Mouse (Mus musculus): ENCODE results near the gene Pgs1. TPM values are rescaled to one million over a fixed set of nuclear protein-coding genes. Genes with fewer than 3 reads are reported as not detected.

The Pgs1 gene
- polyA plus RNA-seq, 3 experiments from 2014 or later = 26.4 to 38.4 (median 36.7) TPM

DNA sequence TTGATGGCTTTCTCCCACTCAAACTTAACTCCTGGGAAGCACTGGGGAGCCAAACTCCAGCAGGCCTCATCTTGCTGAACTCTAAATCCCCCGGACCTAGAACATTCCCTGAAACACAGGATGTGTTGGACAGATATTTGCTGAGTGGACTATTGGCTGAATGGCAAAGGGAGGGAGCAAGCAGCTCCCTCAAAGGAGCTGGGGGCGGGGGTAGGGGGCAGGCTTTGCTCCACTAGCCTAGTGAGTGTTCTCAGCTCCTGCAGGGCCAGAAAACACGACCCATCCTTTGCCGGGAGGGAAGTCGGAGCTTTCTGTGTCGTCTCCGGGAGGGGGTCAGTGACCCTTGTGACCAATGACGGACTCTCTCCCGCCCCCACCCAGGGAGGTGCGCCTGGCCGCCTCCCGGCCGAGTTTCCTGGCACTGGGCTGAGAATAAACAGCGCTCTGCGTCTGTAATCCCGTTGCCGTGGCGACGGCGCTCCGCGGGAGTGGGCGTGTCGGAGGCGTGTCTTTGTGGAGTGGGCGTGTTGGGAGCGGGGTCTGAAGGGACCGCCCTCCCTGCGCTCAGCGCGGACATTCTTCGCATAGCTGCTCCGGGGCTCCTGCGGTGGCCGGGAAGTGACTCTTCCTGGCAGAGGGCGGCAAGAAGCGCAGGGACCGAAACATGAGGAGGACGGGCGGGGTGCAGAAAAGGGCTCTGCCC, 22.9 kb upstream of the Pgs1 start:
- peak; percentile 74 for ATAC-seq

DNA sequence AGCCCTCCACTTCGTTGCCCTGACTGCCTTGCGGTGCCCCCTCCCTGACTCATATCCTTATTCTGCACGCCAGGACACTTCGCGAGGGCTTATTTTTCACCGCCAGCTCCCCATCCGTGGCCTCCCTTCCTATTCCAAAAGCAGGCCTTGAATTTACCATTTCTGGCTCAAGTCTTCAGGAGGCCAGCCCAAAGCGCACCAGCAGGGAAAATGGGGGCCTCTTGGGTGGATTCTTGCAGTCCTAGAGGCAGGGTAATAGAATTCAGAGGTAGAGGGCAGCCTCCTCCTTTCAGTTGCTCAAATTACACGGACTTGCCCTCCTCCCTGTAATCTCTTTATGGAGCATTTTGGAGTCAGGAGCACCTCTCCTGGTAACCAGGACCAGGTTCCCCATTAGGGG, 22.2 kb upstream of the Pgs1 start:
- ATAC-seq = no peak

DNA sequence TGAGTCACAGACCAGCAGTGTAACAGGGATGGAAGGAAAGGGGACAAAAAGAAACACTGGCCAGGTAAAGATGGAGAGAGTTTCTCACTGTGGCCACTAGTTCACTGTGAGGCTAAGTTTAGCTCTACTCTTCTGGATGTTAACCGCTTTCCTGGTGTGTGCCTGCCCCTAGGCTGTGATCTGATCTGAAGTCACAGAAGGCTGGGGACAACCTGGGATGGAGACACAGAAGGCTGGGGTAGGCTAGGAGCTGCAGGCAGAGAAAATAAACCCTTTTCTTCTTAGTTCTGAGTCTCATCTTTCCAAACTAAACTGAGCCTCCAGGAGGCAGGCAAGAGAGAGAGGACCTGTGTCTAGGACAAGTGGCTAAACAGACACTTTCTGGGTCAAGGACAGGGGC, 21.8 kb upstream of the Pgs1 start:
- ATAC-seq = no peak

DNA sequence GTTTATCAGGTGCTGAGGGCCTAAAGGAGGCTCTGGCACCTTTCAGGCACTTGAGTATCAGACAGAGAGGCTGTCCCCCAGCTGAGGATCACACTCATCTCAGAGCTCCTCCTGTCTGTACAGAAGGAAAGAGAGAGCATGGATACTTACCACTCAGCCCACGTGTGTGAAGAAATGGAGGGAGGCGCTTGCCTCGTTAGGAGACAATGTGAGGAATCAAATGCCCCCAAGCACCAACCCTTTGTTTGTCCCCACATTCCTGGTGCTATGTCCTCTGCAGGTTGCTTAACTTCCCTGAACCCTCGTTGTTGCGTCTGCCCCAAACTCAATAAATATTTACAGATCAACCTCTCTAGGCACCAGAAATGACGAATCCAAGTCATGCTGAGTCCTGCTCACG, 21.0 kb upstream of the Pgs1 start:
- ATAC-seq = no peak

DNA sequence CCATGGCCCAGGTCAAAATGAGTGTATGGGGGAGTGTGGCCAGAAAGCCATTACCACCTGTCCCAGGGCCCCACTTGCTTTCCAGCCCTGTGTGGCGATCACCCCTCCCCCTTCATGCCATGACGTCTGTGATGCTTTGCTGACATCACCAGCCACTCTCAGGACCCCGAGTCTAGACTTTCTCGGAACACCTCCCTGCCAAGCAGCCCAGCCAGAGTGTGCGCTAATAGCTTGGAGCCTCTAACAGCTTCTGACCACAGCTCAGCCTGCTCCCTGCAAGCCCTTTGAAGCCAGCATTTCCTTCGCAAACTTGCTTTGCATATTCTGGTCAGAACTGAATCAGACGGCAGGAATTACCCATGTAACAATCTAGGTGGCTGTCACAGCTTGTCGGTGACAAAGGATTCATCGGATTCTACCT, 20.5 kb upstream of the Pgs1 start:
- ATAC-seq = peak; percentile 43

DNA sequence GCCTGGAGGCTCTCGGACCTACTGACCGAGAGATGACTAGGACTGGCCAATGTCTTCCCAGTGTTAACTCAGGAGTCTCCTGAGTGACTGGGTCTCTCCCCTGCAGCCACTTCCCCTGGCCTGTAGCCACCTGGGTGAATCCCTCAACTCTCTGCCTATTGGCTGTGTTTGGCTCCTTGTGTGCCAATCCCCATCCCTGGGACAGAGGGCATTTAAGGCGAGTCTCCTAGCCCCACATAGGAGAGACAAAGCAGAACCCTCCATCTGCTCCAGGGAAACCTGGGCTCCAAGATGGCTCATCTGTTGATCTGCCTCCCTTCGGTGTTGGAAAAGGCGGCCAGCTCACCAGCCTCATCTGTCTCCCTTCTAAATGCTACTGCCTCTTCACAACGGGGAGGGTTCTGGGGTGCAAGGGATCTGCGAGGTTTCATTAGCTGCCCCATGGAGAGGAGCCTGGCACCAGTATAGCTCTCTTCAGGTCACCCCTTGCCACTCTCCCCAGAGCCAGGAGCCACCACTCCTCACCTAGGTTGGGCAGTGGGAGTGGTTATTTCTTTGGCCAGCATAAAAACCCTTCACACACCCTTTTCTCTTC, 19.5 kb upstream of the Pgs1 start:
- ATAC-seq = no peak

DNA sequence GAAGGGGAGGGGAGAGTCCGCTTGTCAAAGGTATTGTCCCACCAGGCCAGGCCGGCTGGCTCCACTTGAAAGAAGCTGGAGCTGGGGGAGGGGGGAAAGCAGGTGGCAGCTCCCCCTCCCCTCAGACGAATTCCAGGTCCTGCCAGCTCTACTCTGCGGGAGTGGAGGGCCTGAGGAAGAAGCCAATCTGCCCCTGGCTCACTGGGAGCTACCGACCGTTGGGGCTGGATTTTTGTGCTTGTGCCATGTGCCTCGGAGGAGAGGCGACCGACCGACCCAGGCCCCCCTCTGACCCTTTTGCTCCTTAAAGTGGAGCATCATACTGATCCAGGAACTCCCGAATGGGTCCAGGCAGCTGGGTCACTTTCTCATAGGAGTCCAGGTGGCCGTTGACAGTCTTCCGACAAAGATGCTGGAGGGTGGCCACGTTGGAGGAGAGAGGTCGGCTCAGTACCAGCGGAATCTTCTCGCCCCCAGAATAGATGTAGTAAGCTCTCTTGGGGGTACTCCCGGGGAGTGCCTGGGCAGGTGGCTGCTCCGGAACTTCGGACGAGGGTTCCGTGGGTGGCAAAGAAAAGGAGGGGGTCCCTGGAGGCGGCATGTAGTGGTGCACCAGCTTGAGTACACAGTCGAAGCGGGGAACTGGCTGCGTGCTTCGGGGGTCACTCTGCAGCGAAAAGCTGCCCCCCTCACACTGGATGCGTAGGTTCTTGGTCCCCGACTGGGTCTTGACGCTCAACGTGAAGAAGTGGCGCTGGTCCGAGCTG, 18.7 kb upstream of the Pgs1 start:
- no peak for ATAC-seq

DNA sequence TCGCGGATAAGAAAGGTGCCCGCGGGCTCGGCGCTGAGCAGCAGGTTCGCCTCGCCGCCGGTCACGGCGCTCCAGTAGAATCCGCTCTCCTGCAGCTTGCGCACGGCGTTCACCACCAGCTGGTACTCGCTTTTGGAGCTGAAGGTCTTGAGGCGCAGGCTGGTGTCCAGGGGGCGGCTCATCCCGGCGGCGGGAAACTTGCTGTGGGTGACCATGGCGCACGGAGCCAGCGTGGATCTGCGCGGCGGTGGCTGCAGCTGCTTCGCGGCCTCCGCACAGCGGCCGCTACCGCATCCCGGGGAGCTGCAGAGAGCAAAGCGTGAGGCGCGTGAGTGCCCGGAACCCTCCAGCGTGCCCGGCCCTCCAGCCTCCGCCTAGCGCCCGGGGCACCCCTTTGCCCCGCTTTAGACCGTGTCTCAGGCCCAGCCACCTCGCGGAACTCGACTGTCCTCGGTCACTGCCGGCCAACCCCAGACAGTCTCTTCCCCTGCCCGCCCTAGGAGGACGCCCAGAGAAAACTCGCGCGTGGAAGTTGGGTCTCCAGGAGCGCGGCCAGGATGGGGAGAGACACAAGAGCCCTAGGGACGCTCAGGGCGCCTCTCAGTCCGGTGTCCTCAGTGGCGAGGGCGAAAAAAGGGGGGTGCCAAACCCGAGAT, 17.9 kb upstream of the Pgs1 start:
- no peak for ATAC-seq

DNA sequence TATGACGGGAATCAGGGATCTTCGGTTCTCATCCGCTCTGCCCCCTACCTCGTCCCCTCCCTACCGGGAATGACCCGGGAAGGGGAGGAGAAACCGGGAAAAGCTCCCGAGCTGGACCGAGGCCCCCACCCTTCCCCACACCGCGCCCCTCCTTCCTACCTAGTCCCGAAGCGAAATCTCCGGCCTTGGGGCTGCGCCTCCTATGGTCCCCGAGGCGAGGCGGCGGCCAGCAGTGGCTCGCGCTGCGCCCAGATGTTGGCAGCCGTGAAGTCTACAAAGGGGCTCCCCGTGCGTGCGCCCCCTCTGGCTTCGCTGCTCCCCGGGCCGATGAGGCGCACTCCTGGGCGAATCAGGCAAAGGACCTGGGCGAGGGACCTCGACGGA, 17.4 kb upstream of the Pgs1 start:
- ATAC-seq = peak; percentile 5

DNA sequence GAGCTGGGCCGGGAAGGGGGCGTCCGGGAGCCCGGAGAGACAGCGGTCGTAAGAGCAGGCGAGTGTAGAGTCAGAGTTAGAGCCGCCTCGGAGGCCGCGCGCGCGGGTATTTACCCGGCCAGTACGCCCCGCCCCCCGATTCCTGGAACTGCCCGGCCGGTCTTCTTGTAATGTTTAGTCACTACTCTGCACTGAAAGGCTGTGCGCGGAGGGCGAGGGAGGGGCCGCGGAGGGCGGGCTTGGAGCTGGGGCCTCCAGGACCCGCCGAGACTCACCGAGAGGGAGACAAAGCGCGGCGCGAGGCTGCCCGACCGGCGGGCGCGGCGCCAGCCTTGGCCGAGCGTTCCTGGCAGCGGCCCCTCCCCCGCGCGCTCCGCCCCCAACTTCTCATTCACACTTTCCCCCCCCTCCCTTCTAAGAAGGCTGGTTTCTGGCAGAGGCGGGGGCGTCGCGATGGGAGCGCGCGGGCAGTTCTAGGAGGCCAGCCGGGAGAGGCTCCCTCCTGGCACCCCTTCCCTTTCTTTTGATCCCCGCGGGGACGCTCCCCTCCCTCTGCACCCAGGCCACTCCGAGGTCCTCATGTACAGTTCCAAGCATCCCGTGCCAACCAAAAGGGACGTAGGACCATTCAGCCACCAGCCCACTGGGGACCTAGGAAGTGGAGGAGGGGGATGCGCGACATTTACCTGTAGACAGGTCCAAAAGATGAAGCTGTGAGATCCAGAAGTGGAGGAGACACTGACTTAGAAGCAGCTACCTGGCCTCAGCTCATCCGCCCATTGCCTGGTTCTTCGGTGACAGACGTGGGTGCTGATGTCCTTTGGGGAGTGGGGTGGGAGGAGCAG, 16.8 kb upstream of the Pgs1 start:
- peak; percentile 58 for ATAC-seq

DNA sequence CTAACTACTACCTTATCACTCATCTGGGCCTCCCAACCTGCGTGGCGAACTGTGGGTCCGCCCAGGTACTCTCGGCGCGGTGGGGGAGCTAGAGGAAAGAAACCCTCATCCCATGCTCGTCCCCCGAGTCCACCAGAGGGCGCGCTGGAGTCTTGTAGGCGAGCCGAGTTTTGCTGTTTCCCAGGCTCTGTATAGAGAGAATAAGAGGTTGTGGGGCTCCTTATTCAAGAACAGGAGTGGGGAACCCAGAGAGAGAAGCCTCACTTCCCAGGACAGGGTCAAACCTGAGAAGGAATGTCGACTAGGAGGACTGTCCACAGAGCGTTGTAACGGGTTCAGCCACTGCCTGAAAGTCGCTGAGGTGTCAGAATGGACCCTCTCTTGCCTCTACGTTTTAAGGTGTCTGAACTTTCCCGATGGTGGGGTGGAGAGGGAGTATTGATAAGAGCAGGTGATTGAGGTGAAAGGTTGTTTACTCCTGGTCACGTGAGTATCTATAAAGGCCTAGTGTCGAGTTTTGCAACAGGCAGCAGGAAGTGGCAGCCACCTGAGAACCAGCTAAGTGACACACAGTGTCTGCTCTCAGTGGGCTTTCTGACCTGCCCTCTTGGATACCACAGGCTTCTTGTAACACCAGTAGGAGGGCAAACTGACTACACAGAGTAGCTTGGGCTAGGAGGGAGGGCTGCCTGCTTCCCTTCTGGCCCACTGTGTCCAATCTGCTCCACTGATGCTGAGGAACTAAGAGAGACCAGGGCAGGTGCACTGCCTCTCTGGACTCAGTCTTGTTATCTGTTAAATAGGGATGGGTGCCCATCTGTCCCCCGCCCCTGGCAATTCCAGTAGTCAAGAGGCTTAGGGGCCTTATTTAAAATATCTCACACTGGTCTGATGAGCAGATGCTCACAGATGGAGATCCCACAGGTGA, 15.9 kb upstream of the Pgs1 start, which contains the start of gene Socs3:
TSS of gene Socs3 (minus strand) at position 103 of the 928 bp plus-strand sequence.
- peak; percentile 53 for ATAC-seq

DNA sequence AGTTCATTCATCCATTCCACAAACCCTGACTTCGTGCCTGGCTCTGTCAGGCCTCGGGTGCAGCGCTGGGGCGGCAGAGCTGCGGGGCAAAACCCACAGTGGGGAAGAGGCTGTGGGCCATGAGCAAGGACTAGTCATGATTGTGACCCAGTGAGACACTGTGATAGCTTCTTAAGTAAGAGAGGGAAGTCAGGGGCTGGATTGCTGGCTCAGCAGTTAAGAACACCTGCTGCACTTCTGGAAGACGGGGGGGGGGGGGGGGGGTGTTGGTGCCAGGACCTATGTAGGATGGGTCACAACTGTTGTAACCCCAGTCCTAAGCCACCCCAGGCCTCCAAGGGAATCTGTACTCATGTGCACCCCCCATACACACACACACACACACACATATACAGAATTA, 15.0 kb upstream of the Pgs1 start:
- ATAC-seq = no peak

DNA sequence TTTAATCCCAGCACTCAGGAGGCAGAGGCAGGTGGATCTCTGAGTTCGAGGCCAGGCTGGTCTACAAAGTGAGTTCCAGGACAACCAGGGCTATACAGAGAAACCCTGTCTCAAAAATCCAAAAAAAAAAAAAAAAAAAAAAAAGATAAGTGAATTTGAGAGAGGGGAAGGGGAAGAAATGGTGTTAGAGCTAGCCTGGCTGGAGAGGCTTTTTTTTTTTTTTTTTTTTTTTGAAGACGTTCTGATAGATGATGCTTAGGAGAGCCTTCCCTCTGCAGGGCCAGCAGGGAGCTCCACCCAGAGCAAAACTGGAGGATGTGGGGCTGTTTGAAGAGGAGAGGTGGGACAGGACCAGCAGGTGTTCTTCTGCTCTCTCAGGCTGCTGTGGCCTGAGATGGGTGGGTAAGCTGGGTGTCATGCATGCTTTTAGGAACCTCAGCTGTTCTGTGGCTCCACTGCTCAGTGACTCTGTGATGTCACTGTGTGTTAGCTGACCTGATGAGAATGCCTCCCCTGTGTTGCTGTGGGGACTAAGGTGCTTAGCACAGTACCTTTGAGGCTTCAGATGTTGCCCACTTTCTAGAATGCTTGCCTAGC, 14.3 kb upstream of the Pgs1 start:
- ATAC-seq = no peak

DNA sequence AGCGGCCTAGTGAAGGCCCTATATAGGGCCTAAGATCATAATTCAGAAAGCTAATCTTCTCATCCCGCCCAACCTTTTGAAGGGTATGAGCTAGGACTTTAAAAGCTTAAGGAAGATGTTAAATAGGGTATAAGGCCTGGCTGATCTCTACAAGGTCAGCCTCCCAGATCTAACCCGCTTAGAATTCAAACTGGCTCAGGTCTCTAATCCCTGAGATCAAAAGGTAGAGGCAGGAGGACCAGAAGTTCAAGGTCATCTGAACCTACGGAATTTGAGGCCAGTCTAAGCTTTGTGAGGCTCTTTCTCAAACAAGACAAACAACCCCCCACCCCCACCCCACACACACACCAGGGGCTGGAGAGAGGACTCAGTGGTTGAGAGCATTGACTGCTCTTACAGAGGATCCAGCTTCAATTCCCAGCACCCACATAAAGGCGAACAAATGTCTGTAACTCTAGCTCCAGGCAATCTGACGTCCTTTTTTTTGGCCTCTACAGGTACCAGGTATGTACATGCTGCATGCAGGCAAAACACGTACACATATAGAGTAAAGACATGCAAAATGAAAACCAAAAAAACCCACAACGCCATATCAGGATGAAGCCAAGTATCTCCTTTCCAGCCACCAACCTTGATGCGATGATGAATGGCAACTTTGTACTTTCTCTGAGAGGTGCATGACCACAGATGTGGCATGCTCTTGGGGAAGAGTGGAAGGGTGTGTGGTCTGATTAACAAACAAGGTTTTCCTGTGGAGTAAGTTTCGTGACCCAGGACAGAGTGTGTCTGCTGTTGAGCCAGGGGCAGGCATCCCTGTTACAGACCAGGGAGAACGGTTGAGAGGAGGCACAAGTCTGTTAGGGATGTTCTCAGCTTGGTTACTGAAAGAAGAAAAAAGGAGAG, 13.2 kb upstream of the Pgs1 start:
- ATAC-seq = no peak

DNA sequence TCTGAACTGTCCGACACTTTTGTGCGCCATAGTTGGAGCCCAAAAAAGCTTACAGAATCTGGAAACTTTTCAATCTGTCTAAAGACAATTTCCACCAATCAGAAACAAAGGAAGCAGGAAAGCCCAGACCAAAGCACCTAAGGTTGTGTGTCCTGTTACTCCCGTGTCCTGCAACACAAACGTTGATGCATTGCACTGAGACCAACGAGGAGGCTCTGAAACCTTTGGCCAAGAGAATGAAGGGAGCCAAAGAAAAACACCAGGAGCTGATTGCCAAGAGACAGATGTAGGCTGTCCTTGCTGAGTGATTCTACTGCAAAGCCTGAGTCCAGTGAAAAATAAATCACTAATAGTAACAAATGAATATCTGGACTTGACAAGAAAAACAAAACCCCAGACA, 12.5 kb upstream of the Pgs1 start:
- ATAC-seq = no peak

DNA sequence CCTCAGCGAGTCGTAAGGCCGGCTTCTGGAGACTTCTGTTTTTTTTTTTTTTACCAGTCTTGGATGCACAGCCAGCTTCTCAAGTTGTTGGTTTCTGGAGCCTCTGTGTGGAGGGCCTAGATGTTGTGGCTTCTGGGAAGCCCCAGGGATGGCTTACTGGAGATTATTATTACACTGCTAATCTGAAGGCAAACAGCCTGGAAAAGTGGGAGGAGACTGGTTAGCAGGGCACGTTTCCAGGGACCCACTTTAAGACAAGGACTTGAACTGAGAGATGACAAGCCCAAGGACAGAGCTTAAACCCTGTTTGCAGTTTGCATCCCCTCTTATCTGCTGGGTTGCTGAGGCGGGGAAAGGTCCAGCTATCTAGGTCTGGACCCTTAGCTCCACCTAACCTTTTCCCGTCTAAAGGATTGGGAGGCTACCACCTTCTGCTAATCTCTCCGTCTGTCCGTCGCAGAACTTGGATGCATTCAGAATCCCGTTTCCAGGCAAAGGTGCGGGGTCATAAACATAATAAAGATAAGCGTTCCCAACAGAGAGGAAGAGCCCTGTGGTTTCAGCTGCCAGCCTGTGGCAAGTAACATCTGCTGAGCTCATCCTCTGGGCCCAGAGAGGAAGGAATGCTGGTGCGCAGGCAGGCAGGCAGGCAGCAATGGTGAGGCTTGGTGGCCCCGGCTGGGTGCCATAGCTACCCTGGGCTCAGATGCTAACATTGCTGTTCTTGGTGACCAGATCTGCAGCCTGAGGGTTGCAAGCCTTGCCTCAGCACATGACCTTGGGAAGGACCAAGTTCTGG, 11.6 kb upstream of the Pgs1 start:
- ATAC-seq = no peak

DNA sequence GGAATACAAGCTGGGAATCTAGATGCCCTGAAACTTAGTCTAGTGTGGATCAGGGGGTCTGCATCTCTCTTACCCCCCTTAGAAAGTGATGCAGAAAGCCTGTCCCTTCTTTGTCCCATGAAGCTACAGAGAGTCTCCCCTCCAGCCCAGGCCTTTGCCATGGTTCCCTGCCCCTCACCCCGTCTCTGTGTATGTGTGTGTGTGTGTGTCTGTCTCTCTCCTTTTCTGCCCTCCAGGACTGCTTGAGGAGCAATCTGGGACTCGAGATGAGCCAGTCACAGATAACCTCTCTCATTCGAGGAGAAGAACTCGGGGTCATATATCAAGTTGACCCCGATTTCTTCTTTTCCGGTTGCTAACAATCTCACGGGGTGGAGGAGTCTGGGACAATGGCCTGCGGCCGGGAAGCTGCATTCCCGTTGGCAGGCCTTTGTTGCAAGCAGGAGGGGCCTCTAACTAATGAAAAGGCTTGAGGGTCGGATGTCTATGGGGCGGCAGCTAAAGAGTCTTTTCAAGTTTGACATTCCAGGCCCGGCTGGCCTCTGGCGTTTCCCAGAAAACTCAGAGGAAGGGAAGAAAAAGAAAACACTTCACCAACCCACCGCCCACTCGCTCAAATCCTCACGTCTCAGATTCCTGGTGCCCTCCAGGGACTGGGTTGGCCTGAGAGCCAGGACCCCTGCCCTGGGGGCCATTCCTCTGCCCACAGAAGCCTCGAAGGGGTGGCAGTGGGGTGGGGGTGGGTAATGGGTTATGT, 10.7 kb upstream of the Pgs1 start:
- no peak for ATAC-seq

DNA sequence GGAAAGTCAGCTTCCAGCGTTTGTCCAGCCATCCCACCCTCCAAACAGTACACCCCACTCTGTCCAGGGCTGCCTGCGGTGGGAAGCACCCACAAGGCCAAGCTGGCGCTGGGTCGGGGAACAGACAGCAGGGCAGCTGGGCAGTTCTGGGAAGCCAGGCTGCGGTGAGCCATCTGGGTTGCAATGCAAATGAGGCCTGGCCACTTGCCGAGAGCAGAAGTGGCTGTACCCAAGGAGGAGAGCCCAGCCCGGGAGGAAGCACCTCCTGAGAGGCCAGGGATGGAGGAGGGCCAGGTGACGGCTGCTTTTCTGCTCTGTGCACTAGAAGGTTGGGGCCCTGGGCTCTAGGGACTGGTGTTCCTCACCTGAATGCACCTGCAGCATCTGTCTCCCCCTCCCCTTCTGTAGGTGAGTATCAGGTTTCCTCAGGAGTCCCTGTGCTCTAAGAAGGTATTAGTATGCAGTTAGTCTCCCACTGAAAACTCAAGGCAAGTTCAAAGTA, 10.0 kb upstream of the Pgs1 start:
- ATAC-seq = no peak

All from inflammation-experienced regulatory T-cells, adult 6 months (primary cell).